Mouse (Mus musculus) spleen, embryonic (tissue): ENCODE results near the gene Ifitm1.

Source experiments
- CTCF ChIA-PET: fragments of 350-600 bp; sonication (Branson Sonifier 250); formaldehyde crosslinking; loops from one replicate; lab custom pipeline; 2022; lab: Charles Lee

The Ifitm1 gene

DNA sequence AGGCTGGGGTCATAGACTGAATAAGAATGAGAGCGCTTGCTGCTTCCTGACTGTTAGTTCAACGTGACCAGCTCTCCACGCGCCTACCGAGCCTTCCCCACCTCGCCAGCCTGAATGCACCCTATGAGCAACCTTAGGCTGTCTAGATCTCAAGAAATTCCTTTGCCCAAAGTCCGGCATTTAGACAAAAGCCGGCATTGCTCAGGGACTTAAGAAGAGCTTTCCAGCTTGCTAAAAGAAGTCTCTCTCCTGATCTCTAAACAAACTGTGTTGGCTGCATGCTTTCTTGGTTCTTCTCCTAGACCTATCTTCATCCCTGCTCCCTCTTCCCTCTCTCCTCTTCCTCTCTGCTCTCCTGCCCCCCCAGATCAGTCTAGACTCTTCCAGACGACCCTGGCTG, 7.9 kb downstream of the Ifitm1 start:
- CTCF ChIA-PET: no interaction called here

DNA sequence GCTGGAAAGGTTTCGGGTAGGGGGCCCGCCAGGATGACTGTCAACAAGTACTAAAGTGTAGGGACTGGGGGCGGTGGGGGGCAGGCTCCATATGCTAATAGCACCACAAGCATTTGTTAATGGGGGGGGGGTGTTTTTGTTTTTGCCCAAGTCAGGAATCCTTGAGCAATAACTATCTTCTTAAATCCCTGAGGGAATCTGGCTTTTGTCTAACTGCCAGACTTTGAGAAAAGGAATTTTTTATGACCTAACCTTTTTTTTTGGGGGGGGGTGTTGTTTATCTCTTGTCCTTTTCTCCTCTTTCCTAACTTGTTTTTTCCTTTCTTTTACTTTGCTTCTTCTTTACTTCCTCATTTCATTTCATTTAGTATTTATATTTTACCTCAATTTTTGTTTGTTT, 8.4 kb downstream of the Ifitm1 start:
- CTCF ChIA-PET: no interaction called here

GRCm38 (mm10) chr7:140976720-140977119, 9.7 kb downstream of the Ifitm1 start:
- CTCF ChIA-PET: interaction anchor here (0.6 kb wide), 1 partner anchor 19 kb away, joined by 4 read pairs; no protein-coding TSS in a partner anchor

DNA sequence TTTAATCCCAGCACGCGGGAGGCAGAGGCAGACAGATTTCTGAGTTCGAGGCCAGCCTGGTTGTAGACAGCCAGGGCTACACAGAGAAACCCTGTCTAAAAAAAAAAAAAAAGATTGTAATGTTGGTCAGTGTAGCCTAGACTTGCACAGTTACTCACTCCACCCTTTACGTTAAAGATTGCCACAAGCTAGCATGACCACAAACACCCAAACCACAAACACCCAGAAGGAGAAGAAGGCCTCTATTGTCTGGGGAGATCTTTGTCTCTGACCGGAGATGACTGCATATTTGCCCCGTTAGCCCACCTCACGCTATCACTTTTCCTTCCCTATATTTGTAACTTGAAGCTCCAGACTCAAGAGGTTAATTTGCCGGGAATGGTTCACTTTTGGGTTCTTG, 14.7 kb downstream of the Ifitm1 start:
- CTCF ChIA-PET: interaction anchor here (0.5 kb wide), 1 partner anchor 40 kb away, joined by 3 read pairs; the partner anchor contains the start of gene Pgghg

- CTCF ChIA-PET: no interaction called here
Observed at GRCm38 (mm10) chr7:140982971-140983370, 15.9 kb downstream of the Ifitm1 start.

DNA sequence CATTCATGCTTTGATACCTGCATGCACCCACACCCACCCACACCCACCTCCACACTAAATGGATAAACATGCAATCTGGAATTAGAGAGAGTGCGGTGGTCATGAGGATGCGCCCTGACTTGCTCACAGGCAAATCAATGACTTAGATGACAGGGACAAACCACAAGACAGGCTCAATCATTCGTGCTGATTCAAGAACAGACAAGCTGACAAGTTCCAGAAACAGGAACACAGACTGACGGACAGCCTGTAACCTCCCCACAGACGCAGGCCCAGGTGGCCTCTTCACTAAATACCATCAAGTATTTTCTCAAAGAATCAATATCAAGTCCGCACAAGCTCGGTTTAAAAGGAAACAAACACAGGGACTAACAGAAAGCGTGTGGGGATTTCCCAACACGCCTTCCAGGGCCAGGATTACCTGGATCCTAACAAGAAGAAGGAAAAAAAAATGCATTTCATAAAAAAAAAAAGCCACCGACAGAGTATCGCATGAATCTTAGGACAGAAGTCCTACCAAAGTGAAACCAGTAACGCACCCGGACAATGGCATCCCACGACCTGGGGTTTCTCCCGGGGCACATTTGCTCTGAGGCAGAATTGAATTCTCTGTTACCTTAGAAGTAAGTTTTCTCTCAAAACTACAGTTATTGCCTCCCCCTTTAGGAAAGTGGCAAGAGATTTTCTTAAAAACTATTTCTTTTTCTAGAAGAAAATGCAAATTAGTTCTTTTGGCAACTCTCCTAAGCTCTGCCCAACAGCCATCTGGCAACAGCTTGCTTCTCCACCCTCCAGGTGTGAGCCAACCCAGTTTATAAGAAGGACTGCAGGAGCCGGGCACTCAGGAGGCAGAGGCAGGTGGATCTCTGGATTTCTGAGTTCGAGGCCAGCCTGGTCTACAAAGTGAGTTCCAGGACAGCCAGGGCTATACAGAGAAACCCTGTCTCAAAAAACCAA, 20.4 kb downstream of the Ifitm1 start:
- CTCF ChIA-PET: no interaction called here

DNA sequence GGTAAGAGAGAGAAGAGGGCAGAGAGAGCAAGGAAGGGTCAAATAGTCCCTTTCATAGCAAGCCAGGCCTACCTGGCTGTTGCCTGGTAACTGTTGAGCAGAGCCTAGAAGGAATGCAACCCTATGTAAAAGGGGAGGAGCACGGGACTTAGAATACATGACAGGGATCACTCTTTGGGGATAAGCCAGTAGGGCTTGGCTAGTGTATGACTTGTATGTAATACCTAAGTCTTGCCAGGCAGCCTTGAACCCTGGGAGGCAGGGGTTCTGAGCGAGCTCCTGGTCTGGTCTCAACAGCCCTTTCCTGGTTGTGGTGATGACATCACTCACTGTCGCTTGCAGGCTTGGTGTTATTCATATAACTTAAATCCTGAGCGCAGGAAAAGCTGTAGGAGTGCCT, 22.0 kb downstream of the Ifitm1 start:
- CTCF ChIA-PET: no interaction called here

- CTCF ChIA-PET: no interaction called here
Observed at GRCm38 (mm10) chr7:140990185-140990584, 23.2 kb downstream of the Ifitm1 start.

- CTCF ChIA-PET: no interaction called here
Observed at GRCm38 (mm10) chr7:140990622-140991021, 23.6 kb downstream of the Ifitm1 start.

GRCm38 (mm10) chr7:140991117-140991689, 24.2 kb downstream of the Ifitm1 start:
- CTCF ChIA-PET: no interaction called here

GRCm38 (mm10) chr7:140997817-140998216, 30.8 kb downstream of the Ifitm1 start:
- CTCF ChIA-PET: interaction anchor here (0.6 to 0.7 kb wide), 3 partner anchors 25 to 50 kb away, joined by 4 to 12 read pairs (median 7); no protein-coding TSS in a partner anchor

DNA sequence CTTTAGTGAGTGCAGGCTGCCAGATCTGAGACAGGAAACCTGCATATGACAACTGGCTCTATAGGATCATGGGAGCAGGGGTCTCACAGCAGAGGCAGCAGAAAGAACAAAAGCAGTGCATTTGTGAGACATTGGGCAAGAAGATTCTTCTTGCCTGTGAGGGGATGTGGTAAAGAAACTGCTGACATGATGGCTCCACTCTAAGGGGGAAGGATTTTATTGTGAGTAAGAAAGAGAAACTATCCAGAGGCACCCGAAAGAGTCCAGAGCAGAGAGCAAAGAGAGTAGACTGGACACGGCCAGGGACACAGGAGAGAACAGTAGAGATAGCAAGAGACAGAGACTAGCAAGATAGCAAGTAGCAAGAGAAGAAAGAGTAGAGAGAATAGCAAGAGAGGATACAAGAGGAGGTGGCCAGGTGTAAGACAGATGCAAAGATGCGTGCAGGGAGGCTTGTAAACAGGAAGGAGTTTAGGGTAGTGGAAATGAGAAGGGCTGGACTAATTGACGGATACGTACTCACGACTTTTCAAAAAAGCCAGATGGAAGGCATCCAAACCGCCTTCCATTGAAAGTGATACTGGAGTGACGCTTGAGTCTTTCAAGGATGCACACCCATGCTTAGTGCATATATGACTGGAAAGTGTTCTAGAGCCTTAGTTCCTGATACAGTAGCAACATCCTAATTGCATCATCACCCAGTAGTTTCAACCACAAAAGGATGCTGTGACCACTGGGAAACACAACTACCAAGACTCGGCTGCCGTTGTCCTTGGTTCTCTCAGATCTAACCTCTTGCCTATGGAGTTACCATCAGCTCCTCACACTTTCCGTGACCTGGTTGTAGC, 32.1 kb downstream of the Ifitm1 start:
- CTCF ChIA-PET: no interaction called here

DNA sequence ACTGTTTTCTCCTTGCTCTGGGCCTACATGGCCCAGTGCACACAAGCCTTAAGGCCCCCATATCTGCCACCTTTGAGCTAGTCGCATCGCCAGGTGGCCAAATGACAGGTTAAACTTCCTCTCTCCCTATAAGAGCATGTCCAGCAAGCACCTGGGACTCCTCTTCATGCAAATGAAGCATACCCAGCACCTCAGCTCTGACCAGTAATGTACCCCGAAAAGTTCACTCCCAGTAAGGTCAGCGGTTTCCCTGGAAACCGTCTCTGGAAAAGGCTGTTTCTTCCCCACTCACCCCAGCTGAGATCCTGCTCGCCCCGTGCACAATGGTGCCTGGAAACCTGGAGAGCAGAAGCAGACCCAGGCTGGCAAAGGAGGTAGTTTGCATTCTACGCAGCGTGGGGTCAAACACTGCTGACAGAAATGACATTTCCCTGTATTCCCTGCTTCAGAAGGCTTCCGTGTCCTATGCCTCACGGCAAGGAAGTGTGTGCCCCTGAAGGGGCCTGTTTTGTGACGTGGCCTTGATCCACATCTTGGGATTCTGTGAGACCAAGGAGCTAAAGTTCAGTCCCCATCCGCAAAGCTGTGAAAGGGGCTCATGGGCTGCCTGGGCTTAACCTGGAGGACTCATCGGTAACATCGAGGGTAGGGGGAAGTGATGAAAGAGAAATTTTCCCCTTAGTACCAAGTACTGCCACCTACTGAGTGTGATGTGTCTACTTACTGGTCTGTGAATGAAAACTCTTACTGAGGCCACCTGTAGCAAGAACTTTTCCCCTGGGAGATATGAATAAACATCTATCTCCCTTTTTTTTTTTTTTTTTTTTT, 34.1 kb downstream of the Ifitm1 start:
- CTCF ChIA-PET: no interaction called here

DNA sequence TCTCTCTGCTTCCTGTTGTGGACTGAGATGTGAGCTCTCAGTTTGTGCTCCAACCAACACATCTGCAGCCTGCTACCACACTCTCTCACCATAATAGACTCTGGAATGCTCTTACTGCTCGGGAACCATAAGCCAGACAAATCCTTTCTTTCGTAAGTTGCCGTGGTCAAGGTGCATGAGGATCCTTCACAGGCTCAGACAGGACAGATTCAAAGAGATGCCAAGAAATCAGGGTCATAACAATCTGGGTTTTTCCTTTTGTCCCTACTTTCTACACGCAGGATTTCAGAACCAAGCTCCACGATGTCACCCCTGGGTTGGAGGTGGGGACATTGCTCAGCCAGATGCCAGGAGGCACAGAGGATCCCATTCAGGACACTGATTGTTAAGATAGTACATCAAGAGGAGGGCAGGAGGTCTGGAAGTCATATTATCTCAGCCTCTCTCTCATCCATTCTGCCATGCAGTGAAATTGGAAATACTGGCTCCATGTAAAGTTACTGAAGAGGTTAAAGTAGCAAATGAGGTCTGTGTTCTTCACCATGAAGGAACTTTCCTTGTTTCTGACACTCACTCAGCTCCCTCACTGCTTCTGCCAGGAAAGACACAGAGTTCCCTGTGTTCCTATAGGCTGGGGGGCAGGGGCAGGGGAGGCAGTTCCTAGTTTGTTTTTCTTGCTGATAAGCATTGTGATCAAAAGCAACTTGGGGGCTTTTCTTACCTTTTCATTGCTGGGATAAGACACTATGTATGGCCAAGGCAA, 36.4 kb downstream of the Ifitm1 start:
- CTCF ChIA-PET: no interaction called here

- CTCF ChIA-PET: no interaction called here
Observed at GRCm38 (mm10) chr7:141006446-141006845, 39.4 kb downstream of the Ifitm1 start.

DNA sequence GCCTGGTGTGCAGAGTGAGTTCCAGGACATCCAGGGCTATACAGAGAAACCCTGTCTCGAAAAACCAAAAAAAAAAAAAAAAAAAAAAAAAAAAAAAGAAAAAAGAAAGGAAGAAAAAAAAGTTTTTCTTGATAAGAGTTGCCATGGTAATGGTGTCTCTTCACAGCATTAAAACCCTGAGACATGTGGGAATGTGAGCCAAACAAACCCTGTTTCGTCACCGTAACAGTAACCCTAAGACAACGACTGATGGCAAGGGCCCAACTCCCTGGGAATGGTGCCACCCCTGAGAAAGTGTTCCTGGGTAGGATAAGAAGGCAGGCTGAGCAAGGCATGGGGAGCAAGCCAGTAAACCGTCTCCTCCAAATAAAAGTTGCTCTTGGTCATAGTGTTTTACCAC, 39.9 kb downstream of the Ifitm1 start:
- CTCF ChIA-PET: no interaction called here

- CTCF ChIA-PET: no interaction called here
Observed at GRCm38 (mm10) chr7:141008312-141008761, 41.3 kb downstream of the Ifitm1 start.

DNA sequence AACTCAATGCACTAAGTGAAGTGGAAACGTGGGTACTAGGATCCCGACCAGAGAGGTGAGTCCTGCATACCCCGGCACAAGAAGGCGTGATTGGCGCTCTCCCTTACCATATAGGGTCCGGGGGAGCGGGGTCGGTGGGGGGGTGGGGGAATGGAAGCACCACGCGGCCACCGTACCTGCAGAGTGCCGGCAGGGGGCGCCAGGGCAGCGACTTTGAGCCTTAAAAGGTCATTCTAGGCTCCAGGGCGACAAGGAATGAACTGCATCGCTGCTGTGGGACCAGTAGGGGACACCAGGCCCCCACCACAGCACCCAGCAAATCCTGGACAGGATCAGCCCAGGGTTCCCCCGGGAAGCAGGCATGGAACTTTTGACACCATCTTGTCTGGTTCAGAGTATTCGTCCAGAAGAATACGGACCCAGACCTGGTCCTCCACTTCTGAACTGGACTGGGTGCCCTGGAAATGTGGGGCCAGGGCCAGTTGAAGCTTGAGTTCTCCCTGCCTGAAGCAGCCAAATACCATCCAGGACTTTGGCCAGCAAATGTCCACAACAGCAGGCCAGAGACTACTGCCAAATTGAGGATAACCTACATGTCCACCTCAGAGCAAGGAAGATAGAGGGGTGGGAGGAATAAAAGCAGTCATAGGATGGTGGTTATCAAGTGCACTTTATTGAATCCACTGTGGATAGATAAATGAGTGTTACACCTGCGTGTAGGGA, 42.1 kb downstream of the Ifitm1 start:
- CTCF ChIA-PET: interaction anchor here (0.7 kb wide), 1 partner anchor 363 kb away, joined by 5 read pairs; no protein-coding TSS in a partner anchor

DNA sequence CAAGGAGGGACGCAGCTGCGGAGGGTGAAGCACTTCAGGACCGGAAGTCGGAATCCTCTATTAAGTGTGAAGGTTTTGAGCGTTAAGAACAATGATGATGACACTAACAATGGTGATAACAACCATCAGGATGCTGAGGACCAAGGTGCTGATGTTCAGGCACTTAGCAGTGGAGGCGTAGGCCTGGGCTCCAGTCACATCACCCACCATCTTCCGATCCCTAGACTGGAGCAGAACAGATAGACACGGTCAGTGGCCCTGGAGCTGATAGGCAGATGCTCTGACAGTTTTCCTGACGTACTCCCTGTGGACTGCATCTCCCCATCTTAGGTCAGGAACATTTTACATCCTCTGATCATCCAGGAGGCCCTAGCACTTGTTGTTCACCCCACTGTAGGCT, 42.6 kb downstream of the Ifitm1 start:
- CTCF ChIA-PET: interaction anchor here (0.7 kb wide), 1 partner anchor 363 kb away, joined by 5 read pairs; no protein-coding TSS in a partner anchor
